Mouse (Mus musculus) ES-Bruce4 (cell line): ENCODE data around the gene Myo10. TPM values are rescaled to one million over a fixed set of nuclear protein-coding genes. Genes with fewer than 3 reads are reported as not detected.

Experiments used
- H3K27ac ChIP-seq: 2 replicates; pipeline ENCODE4 v1.5.1; 2012; ENCODE audit warnings: low read length, inconsistent platforms; ENCODE audit not compliant: insufficient read depth
- H3K27me3 ChIP-seq: 2 replicates; pipeline ENCODE4 v1.6.1; 2012; ENCODE audit warnings: mild to moderate bottlenecking, low read length, inconsistent platforms; ENCODE audit not compliant: control insufficient read depth, poor library complexity, insufficient read depth, severe bottlenecking
- H3K36me3 ChIP-seq: 2 replicates; pipeline ENCODE4 v1.6.1; 2012; ENCODE audit warnings: inconsistent platforms, mild to moderate bottlenecking, low read length, moderate library complexity; ENCODE audit not compliant: control insufficient read depth, poor library complexity, insufficient read depth, severe bottlenecking
- H3K4me1 ChIP-seq: one replicate; pipeline ENCODE4 v1.8.1; 2011; ENCODE audit warnings: low read length; ENCODE audit not compliant: control insufficient read depth, insufficient read depth
- H3K4me3 ChIP-seq: 2 replicates; pipeline ENCODE4 v1.5.1; 2011; ENCODE audit warnings: low read depth, mild to moderate bottlenecking, low read length
- H3K9ac ChIP-seq: 2 replicates; pipeline ENCODE4 v1.6.1; 2012; ENCODE audit warnings: low read depth, mild to moderate bottlenecking, inconsistent platforms; ENCODE audit not compliant: poor library complexity, severe bottlenecking
- H3K9me3 ChIP-seq: replicated peaks from 2 replicates; pipeline ENCODE4 v1.6.1; 2012; ENCODE audit warnings: mild to moderate bottlenecking, low read length, inconsistent platforms; ENCODE audit not compliant: control insufficient read depth, poor library complexity, insufficient read depth, severe bottlenecking
- CTCF ChIP-seq: IDR thresholded peaks from one replicate; pipeline ENCODE4 v1.8.1; 2011; ENCODE audit warnings: low read depth, low read length
- EP300 ChIP-seq: IDR thresholded peaks from 2 replicates; pipeline ENCODE4 v1.6.1; 2011; ENCODE audit warnings: low read depth, low read length; ENCODE audit not compliant: insufficient read depth
- POLR2A ChIP-seq: IDR thresholded peaks from one replicate; pipeline ENCODE4 v1.8.1; 2011; ENCODE audit warnings: low read length; ENCODE audit not compliant: insufficient read depth
- polyA plus RNA-seq: library from polyadenylated mRNA; stranded (reverse); fragments of >200 nt; gene quantifications from 2 replicates; pipeline ENCODE4 v1.2.4, GENCODE M21; 2011; ENCODE audit warnings: low read depth; ENCODE audit not compliant: missing spikeins, insufficient read depth, insufficient read length

Myo10 gene
- polyA plus RNA-seq, 1 experiment = 171 TPM

DNA sequence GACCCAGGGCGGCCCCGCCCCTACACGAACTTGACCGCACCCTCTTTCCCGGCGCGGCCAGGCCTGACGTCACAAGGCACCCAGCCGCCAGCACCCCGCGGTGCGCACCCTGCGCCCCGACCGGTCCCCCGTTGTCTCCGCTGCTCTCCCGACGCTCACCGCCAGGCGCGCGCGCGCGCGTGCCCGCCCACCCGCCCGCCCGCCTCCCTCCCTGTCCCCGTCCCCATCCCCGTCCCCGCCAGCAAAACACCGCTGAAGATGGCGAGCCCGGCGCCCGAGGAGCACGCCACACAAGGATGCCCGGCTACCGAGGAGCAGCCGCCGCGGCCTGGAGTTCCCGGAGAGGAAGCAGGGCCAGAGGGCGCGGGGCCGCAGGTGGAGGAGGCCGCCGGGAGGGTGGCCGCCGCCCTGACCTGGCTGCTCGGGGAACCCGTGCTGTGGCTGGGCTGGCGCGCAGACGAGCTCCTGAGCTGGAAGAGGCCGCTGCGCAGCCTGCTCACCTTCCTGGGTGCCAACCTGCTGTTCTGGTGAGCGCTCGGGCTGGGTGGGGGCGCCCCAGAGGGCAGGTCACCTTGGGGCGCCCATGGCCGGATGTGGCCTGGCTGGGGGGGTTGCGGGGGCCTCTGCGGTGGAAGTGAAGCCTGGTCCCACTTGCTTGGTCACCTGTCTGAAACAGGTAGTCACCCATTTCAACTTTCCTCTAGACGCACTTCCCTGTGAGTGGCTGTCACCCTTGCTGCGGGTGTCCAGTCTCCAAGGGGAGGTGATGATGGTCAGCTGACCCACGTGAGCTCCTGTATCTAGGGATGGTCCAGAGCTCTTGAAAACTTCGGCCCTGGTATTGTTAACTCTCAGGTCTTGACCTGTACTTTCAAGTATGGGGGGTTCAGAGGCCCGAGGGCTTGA lies 221.0 kb downstream of the Myo10 start, which contains the start of gene Retreg1:
Gene Retreg1 (plus strand): TSS at position 95 of the 906 bp plus-strand sequence.
- TF ChIP-seq EP300 = no peak
- no peak for TF ChIP-seq CTCF
- TF ChIP-seq POLR2A = no peak
- H3K9me3 ChIP-seq = no peaks in the 10 kb centered on the region
- no peaks in the 10 kb centered on the region for H3K4me1 ChIP-seq
- no peaks in the 10 kb centered on the region for H3K36me3 ChIP-seq
- no peak within 1 kb of the TSS for H3K27ac ChIP-seq
- H3K27me3 ChIP-seq = no peaks in the 10 kb centered on the region
- peak within 1 kb of the TSS; percentile 77 for H3K9ac ChIP-seq
- peak within 1 kb of the TSS; percentile 77 for H3K4me3 ChIP-seq

DNA sequence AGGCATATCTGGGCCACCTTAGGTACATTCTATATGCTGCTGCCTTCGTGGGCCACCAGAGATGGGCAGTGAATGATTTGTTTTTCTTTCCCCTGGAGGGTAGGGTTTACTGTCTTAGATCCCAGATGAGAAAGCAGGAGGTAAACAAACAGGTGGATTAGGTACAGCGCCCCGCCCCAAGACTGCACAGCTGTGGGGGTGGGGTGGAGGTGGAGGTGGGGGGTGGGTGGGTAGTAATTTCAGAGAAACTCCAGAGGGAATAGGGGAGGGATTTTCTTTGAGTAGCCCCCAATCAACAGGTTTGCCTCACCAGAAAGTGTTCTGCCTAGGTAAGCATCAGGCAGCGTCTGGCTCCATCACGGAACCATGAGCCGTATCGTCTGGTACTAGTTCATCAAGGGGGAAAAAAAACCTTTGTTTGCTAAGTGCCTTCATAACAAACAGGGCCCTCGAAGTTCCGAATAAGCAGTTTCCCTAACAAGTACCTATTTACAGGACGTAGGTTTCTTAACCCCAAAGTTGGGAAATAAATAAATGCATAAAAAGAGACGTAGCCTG lies 221.8 kb downstream of the Myo10 start:
- no peaks in the 10 kb centered on the region for H3K9me3 ChIP-seq
- no peaks in the 10 kb centered on the region for H3K27me3 ChIP-seq
- peak overlapping the region; percentile 77 for H3K4me3 ChIP-seq
- H3K27ac ChIP-seq = no peak overlapping the region
- H3K4me1 ChIP-seq = no peaks in the 10 kb centered on the region
- H3K36me3 ChIP-seq = no peaks in the 10 kb centered on the region
- 0 out of 2 replicates have a peak overlapping the region, but pooled peaks have one; percentile 77 for H3K9ac ChIP-seq
- TF ChIP-seq EP300 = no peak
- TF ChIP-seq POLR2A = no peak
- TF ChIP-seq CTCF = no peak

DNA sequence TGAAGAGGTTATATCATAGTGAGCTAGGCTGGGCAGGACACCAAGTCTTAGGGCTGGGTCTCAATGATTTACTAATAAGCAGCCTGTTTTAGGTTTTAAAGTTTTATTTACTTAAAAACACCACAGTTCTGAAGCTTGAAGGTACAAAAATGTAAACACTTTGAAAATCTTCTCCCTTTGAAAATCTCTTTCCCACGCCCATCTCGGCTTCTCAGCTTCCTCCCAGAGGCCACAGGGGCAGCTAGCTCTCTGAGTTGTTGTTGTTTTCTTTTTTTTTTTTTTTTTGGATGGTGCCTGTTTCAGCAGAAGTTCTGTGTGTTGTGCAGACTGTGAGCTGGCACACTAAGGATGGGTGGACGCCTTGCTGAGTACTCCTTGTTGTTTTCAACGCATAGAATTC lies 222.4 kb downstream of the Myo10 start:
- H3K4me3 ChIP-seq = no peak overlapping the region
- TF ChIP-seq EP300 (no peak), CTCF (no peak), POLR2A (no peak)
- H3K9me3 ChIP-seq = no peaks in the 10 kb centered on the region
- no peak overlapping the region for H3K9ac ChIP-seq
- H3K4me1 ChIP-seq = no peaks in the 10 kb centered on the region
- H3K27me3 ChIP-seq = no peaks in the 10 kb centered on the region
- no peak overlapping the region for H3K27ac ChIP-seq
- H3K36me3 ChIP-seq = no peaks in the 10 kb centered on the region

DNA sequence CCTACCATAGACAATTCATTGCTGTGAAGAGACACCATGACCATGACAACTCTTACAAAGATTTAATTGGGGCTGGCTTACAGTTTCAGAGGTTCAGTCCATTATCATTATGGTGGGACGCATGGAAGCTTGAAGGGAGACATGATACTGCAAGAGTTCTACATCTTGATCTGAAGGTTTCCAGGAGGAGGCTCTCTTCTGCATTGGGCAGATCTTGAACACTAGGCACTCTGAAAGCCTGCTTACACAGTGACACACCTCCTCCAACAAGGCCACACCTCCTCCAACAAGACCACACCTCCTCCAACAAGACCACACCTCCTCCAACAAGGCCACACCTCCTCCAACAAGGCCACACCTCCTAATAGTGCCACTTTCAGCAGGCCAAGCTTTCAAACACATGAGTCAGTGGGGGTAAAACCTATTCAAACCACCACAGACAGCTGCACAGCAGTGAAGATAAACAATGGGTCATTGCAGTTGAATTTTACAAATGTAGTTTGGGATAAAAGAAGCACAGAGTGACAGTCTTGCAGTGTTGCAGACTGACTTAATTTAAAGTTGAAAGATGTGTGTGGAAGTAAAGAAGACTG lies 225.3 kb downstream of the Myo10 start:
- Histone ChIP-seq H3K4me1 (no peaks in the 10 kb centered on the region), H3K9me3 (no peaks in the 10 kb centered on the region), H3K4me3 (no peak overlapping the region), H3K27ac (no peak overlapping the region), H3K27me3 (no peaks in the 10 kb centered on the region), H3K9ac (no peak overlapping the region), H3K36me3 (no peaks in the 10 kb centered on the region)
- no peak for TF ChIP-seq CTCF
- no peak for TF ChIP-seq POLR2A
- TF ChIP-seq EP300 = no peak

DNA sequence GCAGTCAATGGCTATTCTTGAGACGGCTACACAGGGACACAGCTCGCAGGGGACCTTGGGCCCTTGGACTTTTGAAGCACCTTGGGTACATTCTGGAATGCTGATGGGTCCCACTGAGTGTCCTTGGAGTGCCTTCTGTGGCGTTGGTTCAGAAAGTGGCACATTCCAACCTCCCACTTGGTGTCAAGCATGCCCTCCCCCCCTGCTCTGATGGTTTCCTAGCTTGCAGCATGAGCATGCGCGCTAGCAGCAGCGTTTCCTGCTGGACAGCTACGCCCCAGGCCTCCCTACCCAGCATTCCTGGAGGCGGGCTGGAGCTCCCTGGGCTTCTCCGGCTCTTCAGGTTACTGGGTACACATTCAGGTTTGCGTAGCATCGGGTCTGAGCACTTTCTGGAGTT lies 228.2 kb downstream of the Myo10 start:
- Histone ChIP-seq H3K27ac (no peak overlapping the region), H3K9me3 (no peaks in the 10 kb centered on the region), H3K4me3 (no peak overlapping the region), H3K36me3 (no peaks in the 10 kb centered on the region), H3K9ac (no peak overlapping the region), H3K4me1 (peaks cover 1% of the 10 kb centered on the region), H3K27me3 (no peaks in the 10 kb centered on the region)
- no peak for TF ChIP-seq EP300
- TF ChIP-seq POLR2A = no peak
- no peak for TF ChIP-seq CTCF
